In genomic region chr15:89530336-89530735, GRCm38 (mm10) we compare ENCODE assay signal across 8 mouse cellular contexts. TPM values are rescaled to one million over a fixed set of nuclear protein-coding genes. Genes with fewer than 3 reads are reported as not detected.
A peak's percentile ranks its signal among the peaks of the same experiment; 100 is the strongest.
DNase-seq lines count a peak whose midpoint lies in the region; ATAC-seq and TF ChIP-seq lines count a peak whose summit lies in the region.

No protein-coding gene starts in this region.

- ATAC-seq in hindbrain, embryonic 11.5 days (ENCODE audit: low FRiP score) = no peak
- ATAC-seq in hindbrain, embryonic 16.5 days = no peak
- 0 out of 2 replicates have a peak, but pooled peaks have one; percentile 49 for ATAC-seq in erythroid progenitor cell, adult 5-6 weeks (replicated peaks; ENCODE audit: low FRiP score, poor library complexity, severe bottlenecking)
- no peak for ATAC-seq in midbrain, embryonic 14.5 days (ENCODE audit: low FRiP score, low TSS enrichment)

- no peaks in the 10 kb centered on the region for H3K36me3 ChIP-seq in hindbrain, embryonic 11.5 days (ENCODE audit: control insufficient read depth, insufficient read depth, low read length)
- H3K36me3 ChIP-seq in hindbrain, embryonic 16.5 days (ENCODE audit: control insufficient read depth, insufficient read depth, low read length) = 0 out of 2 replicates have a peak, but pooled peaks cover 4% of the 10 kb centered on the region
- no peaks in the 10 kb centered on the region for H3K36me3 ChIP-seq in ES-Bruce4 (ENCODE audit: control insufficient read depth, insufficient read depth, low read length, poor library complexity, severe bottlenecking)
- no peaks in the 10 kb centered on the region for H3K36me3 ChIP-seq in midbrain, embryonic 14.5 days (ENCODE audit: control insufficient read depth, insufficient read depth, low read length)

- no peak overlapping the region for H3K4me3 ChIP-seq in hindbrain, embryonic 11.5 days (ENCODE audit: low read depth, low read length)
- no peak overlapping the region for H3K4me3 ChIP-seq in hindbrain, embryonic 16.5 days (ENCODE audit: low read length)
- H3K4me3 ChIP-seq in ES-Bruce4 (ENCODE audit: low read depth, low read length) = no peak overlapping the region
- H3K4me3 ChIP-seq in midbrain, embryonic 14.5 days (replicated peaks; ENCODE audit: low read depth, low read length) = no peak overlapping the region

- no peak overlapping the region for H3K9ac ChIP-seq in hindbrain, embryonic 11.5 days (ENCODE audit: low read depth, low read length)
- no peak overlapping the region for H3K9ac ChIP-seq in hindbrain, embryonic 16.5 days (ENCODE audit: low read depth, low read length)
- no peak overlapping the region for H3K9ac ChIP-seq in ES-Bruce4 (ENCODE audit: low read depth, poor library complexity, severe bottlenecking)
- H3K9ac ChIP-seq in midbrain, embryonic 14.5 days (replicated peaks; ENCODE audit: low read length) = no peak overlapping the region

- no peak for TF ChIP-seq POLR2A in ES-Bruce4 (IDR thresholded peaks at IDR 0.05; ENCODE audit: insufficient read depth, low read length)
- TF ChIP-seq POLR2A in brain, embryonic 14.5 days (IDR thresholded peaks at IDR 0.05; ENCODE audit: borderline replicate concordance, extremely low read depth, insufficient read depth, insufficient read length, poor library complexity, severe bottlenecking) = no peak

- peaks cover 5% of the 10 kb centered on the region for H3K4me1 ChIP-seq in hindbrain, embryonic 11.5 days (replicated peaks; ENCODE audit: control insufficient read depth, insufficient read depth, low read length)
- H3K4me1 ChIP-seq in hindbrain, embryonic 16.5 days (ENCODE audit: control insufficient read depth, insufficient read depth, low read depth, low read length) = peaks cover 19% of the 10 kb centered on the region
- H3K4me1 ChIP-seq in ES-Bruce4 (ENCODE audit: control insufficient read depth, insufficient read depth, low read length) = no peaks in the 10 kb centered on the region
- H3K4me1 ChIP-seq in midbrain, embryonic 14.5 days (ENCODE audit: control insufficient read depth, insufficient read depth, low read length) = peaks cover 25% of the 10 kb centered on the region

- no peaks in the 10 kb centered on the region for H3K9me3 ChIP-seq in hindbrain, embryonic 11.5 days (ENCODE audit: control insufficient read depth, low read length)
- H3K9me3 ChIP-seq in hindbrain, embryonic 16.5 days (ENCODE audit: control insufficient read depth, low read length) = no peaks in the 10 kb centered on the region
- H3K9me3 ChIP-seq in ES-Bruce4 (replicated peaks; ENCODE audit: control insufficient read depth, insufficient read depth, low read length, poor library complexity, severe bottlenecking) = no peaks in the 10 kb centered on the region
- H3K9me3 ChIP-seq in midbrain, embryonic 14.5 days (ENCODE audit: control insufficient read depth, low read length) = no peaks in the 10 kb centered on the region

- peak; percentile 78 for TF ChIP-seq CTCF in ES-Bruce4 (IDR thresholded peaks at IDR 0.05; ENCODE audit: low read depth, low read length)
- peak; percentile 94 for TF ChIP-seq CTCF in brain, embryonic 14.5 days (IDR thresholded peaks at IDR 0.05; ENCODE audit: borderline replicate concordance, extremely low read depth, insufficient read depth, insufficient read length)

- H3K27ac ChIP-seq in hindbrain, embryonic 11.5 days (ENCODE audit: low read depth, low read length) = no peak overlapping the region
- no peak overlapping the region for H3K27ac ChIP-seq in hindbrain, embryonic 16.5 days (ENCODE audit: low read depth, low read length)
- no peak overlapping the region for H3K27ac ChIP-seq in ES-Bruce4 (ENCODE audit: insufficient read depth, low read length)
- no peak overlapping the region for H3K27ac ChIP-seq in midbrain, embryonic 14.5 days (replicated peaks; ENCODE audit: low read depth, low read length)

- WGBS in hindbrain, embryonic 11.5 days = 5% methylated on average over 4 of the region's 4 CpGs
- 7% methylated on average over 4 of the region's 4 CpGs for WGBS in hindbrain, embryonic 16.5 days
- 7% methylated on average over 4 of the region's 4 CpGs for WGBS in midbrain, embryonic 14.5 days

- no peak for TF ChIP-seq EP300 in ES-Bruce4 (IDR thresholded peaks at IDR 0.05; ENCODE audit: insufficient read depth, low read depth, low read length)

- H3K27me3 ChIP-seq in hindbrain, embryonic 11.5 days (ENCODE audit: control insufficient read depth, insufficient read depth, low read length) = no peaks in the 10 kb centered on the region
- no peaks in the 10 kb centered on the region for H3K27me3 ChIP-seq in hindbrain, embryonic 16.5 days (replicated peaks; ENCODE audit: control insufficient read depth, insufficient read depth, low read length)
- H3K27me3 ChIP-seq in ES-Bruce4 (ENCODE audit: control insufficient read depth, insufficient read depth, low read length, poor library complexity, severe bottlenecking) = no peaks in the 10 kb centered on the region
- no peaks in the 10 kb centered on the region for H3K27me3 ChIP-seq in midbrain, embryonic 14.5 days (ENCODE audit: control insufficient read depth, insufficient read depth, low read length)

- peak; percentile 85 for DNase-seq in hindbrain, embryonic 11.5 days (ENCODE audit: low spot score)
- peak; percentile 72 for DNase-seq in brain, embryonic 14.5 days (ENCODE audit: low read depth)
- DNase-seq in layer of hippocampus, postnatal 14 days (ENCODE audit: low spot score in 2 of 2) = peak; percentile 69 to 76
- peak; percentile 85 for DNase-seq in midbrain, embryonic 14.5 days
- DNase-seq in thymus, postnatal 25 days = peak; percentile 44

- H3K4me2 ChIP-seq in hindbrain, embryonic 11.5 days (replicated peaks; ENCODE audit: low read depth, low read length) = no peak overlapping the region
- H3K4me2 ChIP-seq in hindbrain, embryonic 16.5 days (ENCODE audit: low read length) = no peak overlapping the region
- no peak overlapping the region for H3K4me2 ChIP-seq in midbrain, embryonic 14.5 days (ENCODE audit: low read length)

RNA-seq across cellular contexts. Expression of gene Shank3, which starts 30.9 kb away (rescaled TPM):
- polyA plus RNA-seq in hindbrain, embryonic 11.5 days (2014; fragmentation: Nextera tagmentation; extraction: Ambion mirVana) = 2.8 and 3.5 TPM in 2 replicates
- polyA plus RNA-seq in hindbrain, embryonic 16.5 days (2015; fragmentation: Nextera tagmentation; extraction: Ambion mirVana) = 7.7 and 8.4 TPM in 2 replicates
- 4.4 and 5.6 TPM in 2 replicates for polyA plus RNA-seq in ES-Bruce4 (2011; ENCODE audit: insufficient read depth, insufficient read length, low read depth, missing spikeins)
- 31.2 and 41.5 TPM in 2 replicates for polyA plus RNA-seq in brain, embryonic 14.5 days (2012; rRNA removed)
- 0.72 TPM in 1 of 2 replicates, not detected in the other for total RNA-seq in erythroid progenitor cell, adult 5-6 weeks (2015; ENCODE audit: low replicate concordance)
- 0.39 and 0.61 TPM in 2 replicates for total RNA-seq in erythroid progenitor cell, adult 5-6 weeks (2017; ENCODE audit: low replicate concordance)
- 100 to 1,000 TPM; 271 to 274 TPM for total RNA-seq in layer of hippocampus, postnatal 14 days (2021)
- polyA plus RNA-seq in midbrain, embryonic 14.5 days (2014; fragmentation: Nextera tagmentation; extraction: Ambion mirVana) = 9.9 and 11.5 TPM in 2 replicates

RNA-seq across cellular contexts. Expression of gene Acr, which starts 37.8 kb away (rescaled TPM):
- polyA plus RNA-seq in hindbrain, embryonic 11.5 days (2014; fragmentation: Nextera tagmentation; extraction: Ambion mirVana) = 0.39 and 0.76 TPM in 2 replicates
- 0.75 and 0.93 TPM in 2 replicates for polyA plus RNA-seq in hindbrain, embryonic 16.5 days (2015; fragmentation: Nextera tagmentation; extraction: Ambion mirVana)
- polyA plus RNA-seq in ES-Bruce4 (2011; ENCODE audit: insufficient read depth, insufficient read length, low read depth, missing spikeins) = not detected in 2 replicates
- polyA plus RNA-seq in brain, embryonic 14.5 days (2012; rRNA removed) = 9.4 and 9.7 TPM in 2 replicates
- total RNA-seq in erythroid progenitor cell, adult 5-6 weeks (2015; ENCODE audit: low replicate concordance) = not detected in 2 replicates
- total RNA-seq in erythroid progenitor cell, adult 5-6 weeks (2017; ENCODE audit: low replicate concordance) = not detected in 2 replicates
- total RNA-seq in layer of hippocampus, postnatal 14 days (2021) = 1 to 10 TPM in 1 of 2 experiments, under 1 TPM in 1; 0.65 to 2.4 TPM
- 2.1 and 2.3 TPM in 2 replicates for polyA plus RNA-seq in midbrain, embryonic 14.5 days (2014; fragmentation: Nextera tagmentation; extraction: Ambion mirVana)

RNA-seq across cellular contexts. Expression of gene Arsa, which starts 53.1 kb away (rescaled TPM):
- 10.0 and 10.4 TPM in 2 replicates for polyA plus RNA-seq in hindbrain, embryonic 11.5 days (2014; fragmentation: Nextera tagmentation; extraction: Ambion mirVana)
- polyA plus RNA-seq in hindbrain, embryonic 16.5 days (2015; fragmentation: Nextera tagmentation; extraction: Ambion mirVana) = 35.4 and 37.3 TPM in 2 replicates
- polyA plus RNA-seq in ES-Bruce4 (2011; ENCODE audit: insufficient read depth, insufficient read length, low read depth, missing spikeins) = 17.9 and 24.9 TPM in 2 replicates
- polyA plus RNA-seq in brain, embryonic 14.5 days (2012; rRNA removed) = 25.3 and 28.6 TPM in 2 replicates
- 2.5 and 2.9 TPM in 2 replicates for total RNA-seq in erythroid progenitor cell, adult 5-6 weeks (2015; ENCODE audit: low replicate concordance)
- total RNA-seq in erythroid progenitor cell, adult 5-6 weeks (2017; ENCODE audit: low replicate concordance) = 2.1 and 3.7 TPM in 2 replicates
- total RNA-seq in layer of hippocampus, postnatal 14 days (2021) = 10 to 100 TPM; 29.1 to 31.5 TPM
- polyA plus RNA-seq in midbrain, embryonic 14.5 days (2014; fragmentation: Nextera tagmentation; extraction: Ambion mirVana) = 16.0 and 21.7 TPM in 2 replicates
